Mouse (Mus musculus) limb, embryonic 14.5 days (tissue): Measurements from ENCODE around the gene Akap11. TPM values are rescaled to one million over a fixed set of nuclear protein-coding genes. Genes with fewer than 3 reads are reported as not detected.

ENCODE experiments used
- ATAC-seq: fragments of 200-750 bp; cut with Nextera tagmentation; 2 replicates; pipeline ENCODE4 v1.8.0; 2017; ENCODE audit warnings: low read depth, moderate number of reproducible peaks, moderate TSS enrichment; ENCODE audit not compliant: low FRiP score
- DNase-seq: peaks from one replicate; pipeline ENCODE4 v3.0.0-alpha.2; 2015; ENCODE audit warnings: low spot score
- H3K27ac ChIP-seq: fragments of 300-500 bp; sonication (generic); replicated peaks from 2 replicates; pipeline ENCODE4 v1.5.1; 2014; ENCODE audit warnings: low read depth, mild to moderate bottlenecking, low read length, moderate library complexity, mixed read lengths
- H3K27me3 ChIP-seq: fragments of 300-500 bp; sonication (generic); 2 replicates; pipeline ENCODE4 v1.6.1; 2014; ENCODE audit warnings: low read length, mixed read lengths; ENCODE audit not compliant: control insufficient read depth, insufficient read depth
- H3K36me3 ChIP-seq: fragments of 300-500 bp; sonication (generic); 2 replicates; pipeline ENCODE4 v1.6.1; 2014; ENCODE audit warnings: mild to moderate bottlenecking, low read length, moderate library complexity, mixed read lengths; ENCODE audit not compliant: control insufficient read depth, insufficient read depth
- H3K4me1 ChIP-seq: fragments of 300-500 bp; sonication (generic); 2 replicates; pipeline ENCODE4 v1.6.1; 2014; ENCODE audit warnings: antibody characterized with exemption, low read length, mixed read lengths; ENCODE audit not compliant: control insufficient read depth, insufficient read depth
- H3K4me2 ChIP-seq: fragments of 300-500 bp; sonication (generic); replicated peaks from 2 replicates; pipeline ENCODE4 v1.6.1; 2014; ENCODE audit warnings: low read depth, mild to moderate bottlenecking, low read length, moderate library complexity; ENCODE audit not compliant: severe bottlenecking
- H3K4me3 ChIP-seq: fragments of 300-500 bp; sonication (generic); replicated peaks from 2 replicates; pipeline ENCODE4 v1.5.1; 2014; ENCODE audit warnings: low read length
- H3K9ac ChIP-seq: fragments of 300-500 bp; sonication (generic); 2 replicates; pipeline ENCODE4 v1.6.1; 2014; ENCODE audit warnings: mild to moderate bottlenecking, low read depth, low read length, moderate library complexity; ENCODE audit not compliant: severe bottlenecking
- H3K9me3 ChIP-seq: fragments of 300-500 bp; sonication (generic); 2 replicates; pipeline ENCODE4 v1.6.1; 2016; ENCODE audit warnings: low read length; ENCODE audit not compliant: control insufficient read depth
- POLR2A ChIP-seq: fragments of 200-500 bp; IDR thresholded peaks from 2 replicates; pipeline ENCODE4 v1.8.0; 2012; ENCODE audit warnings: inconsistent platforms, mild to moderate bottlenecking, moderate library complexity, borderline replicate concordance; ENCODE audit not compliant: insufficient read depth, insufficient read length; ENCODE audit errors: extremely low read depth
- WGBS: fragments of 180-500 bp; shearing (Covaris S2); extraction: QIAGEN DNeasy Blood & Tissue Kit; methylation state at CpG from one replicate; pipeline ENCODE4 v1.1.7; 2014; 5-methylcytosine and 5-hydroxymethylcytosine counted together
- polyA plus RNA-seq, 2 experiments: library from polyadenylated mRNA; depleted of rRNA in 1 of 2; stranded (reverse) in 1 of 2; unstranded in 1 of 2; fragments of >200 nt; fragmentation: Nextera tagmentation in 1 of 2; extraction: Ambion mirVana in 1 of 2; gene quantifications; 2 replicates each; pipeline versions ENCODE4 v1.2.1 to v1.2.3; 2012 to 2014

Akap11 gene
- polyA plus RNA-seq, 2 experiments, result 19.1 to 26.9 TPM

GRCm38 (mm10) chr14:78510713-78511112 is 25.9 kb downstream of the Akap11 start:
- Histone ChIP-seq H3K27me3 (no peaks in the 10 kb centered on the region), H3K4me3 (no peak overlapping the region), H3K36me3 (peaks cover 79% of the 10 kb centered on the region), H3K4me2 (no peak overlapping the region), H3K4me1 (no peaks in the 10 kb centered on the region), H3K27ac (no peak overlapping the region), H3K9me3 (no peaks in the 10 kb centered on the region), H3K9ac (no peak overlapping the region)
- 85% methylated on average over 9 of the region's 9 CpGs for WGBS
- no peak for TF ChIP-seq POLR2A
- DNase-seq, result no peak
- no peak for ATAC-seq

- Histone ChIP-seq H3K27ac (no peak overlapping the region), H3K9me3 (no peaks in the 10 kb centered on the region), H3K4me2 (no peak overlapping the region), H3K27me3 (no peaks in the 10 kb centered on the region), H3K4me3 (no peak overlapping the region), H3K9ac (no peak overlapping the region), H3K4me1 (no peaks in the 10 kb centered on the region), H3K36me3 (peaks cover 83% of the 10 kb centered on the region)
- no peak for ATAC-seq
- no peak for TF ChIP-seq POLR2A
- DNase-seq, result no peak
- 92% methylated on average over 6 of the region's 6 CpGs for WGBS
Measured at GRCm38 (mm10) chr14:78509791-78510190, 26.8 kb downstream of the Akap11 start.

DNA sequence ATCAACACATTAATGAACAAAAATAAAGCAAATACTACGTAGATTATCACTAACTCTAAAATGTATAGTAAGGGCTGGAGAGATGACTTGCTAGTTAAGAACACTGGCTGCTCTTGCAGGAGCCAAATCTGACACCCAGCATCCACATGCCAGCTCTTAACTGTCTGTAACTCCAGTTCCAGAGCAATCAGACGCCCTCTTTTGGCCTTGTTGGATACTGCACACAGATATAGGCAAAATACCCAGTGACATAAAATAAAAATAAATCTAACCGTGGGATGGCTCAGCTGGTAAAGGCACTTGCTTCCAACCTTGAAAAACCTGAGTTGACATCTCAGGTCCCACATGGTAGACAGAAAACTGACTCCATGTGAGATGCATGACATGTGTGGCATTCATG is 36.0 kb downstream of the Akap11 start:
- H3K36me3 ChIP-seq, result peaks cover 51% of the 10 kb centered on the region
- no peaks in the 10 kb centered on the region for H3K4me1 ChIP-seq
- H3K9ac ChIP-seq, result no peak overlapping the region
- no peak overlapping the region for H3K27ac ChIP-seq
- no peaks in the 10 kb centered on the region for H3K9me3 ChIP-seq
- no peak for ATAC-seq
- TF ChIP-seq POLR2A, result no peak
- H3K4me2 ChIP-seq, result no peak overlapping the region
- no peak for DNase-seq
- no peaks in the 10 kb centered on the region for H3K27me3 ChIP-seq
- H3K4me3 ChIP-seq, result no peak overlapping the region
- WGBS, result 71% methylated on average over 3 of the region's 3 CpGs

- no peak for TF ChIP-seq POLR2A
- DNase-seq, result no peak
- Histone ChIP-seq H3K4me1 (no peaks in the 10 kb centered on the region), H3K27ac (no peak overlapping the region), H3K27me3 (no peaks in the 10 kb centered on the region), H3K9ac (no peak overlapping the region), H3K4me2 (no peak overlapping the region), H3K9me3 (no peaks in the 10 kb centered on the region), H3K4me3 (no peak overlapping the region), H3K36me3 (peaks cover 54% of the 10 kb centered on the region)
- no peak for ATAC-seq
- 96% methylated on average over 4 of the region's 4 CpGs for WGBS
Measured at GRCm38 (mm10) chr14:78496691-78497090, 39.9 kb downstream of the Akap11 start.

DNA sequence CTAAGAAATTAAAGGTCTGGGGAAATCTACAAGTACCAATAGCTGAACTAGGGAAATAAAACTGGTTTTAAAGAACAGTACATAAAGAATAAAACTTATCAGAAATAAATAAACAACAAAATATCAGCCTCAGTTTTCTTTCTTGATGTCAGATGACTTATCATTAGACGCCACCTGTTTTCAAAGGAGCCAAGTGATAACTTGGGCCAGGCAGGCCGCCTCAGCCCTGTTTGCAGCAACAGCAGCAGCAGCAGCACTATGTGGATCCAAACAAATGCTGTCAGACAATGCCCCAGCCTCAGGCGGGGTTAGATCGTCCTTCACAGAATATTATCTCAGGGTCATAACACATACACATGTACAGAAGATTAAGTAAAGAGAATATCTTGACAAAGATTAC is 41.4 kb downstream of the Akap11 start:
- no peaks in the 10 kb centered on the region for H3K4me1 ChIP-seq
- no peaks in the 10 kb centered on the region for H3K9me3 ChIP-seq
- H3K9ac ChIP-seq, result no peak overlapping the region
- no peak for TF ChIP-seq POLR2A
- ATAC-seq (no peak), DNase-seq (no peak)
- no peak overlapping the region for H3K4me2 ChIP-seq
- H3K27me3 ChIP-seq, result no peaks in the 10 kb centered on the region
- WGBS, result 89% methylated on average over 4 of the region's 4 CpGs
- no peak overlapping the region for H3K4me3 ChIP-seq
- H3K27ac ChIP-seq, result no peak overlapping the region
- peaks cover 51% of the 10 kb centered on the region for H3K36me3 ChIP-seq

DNA sequence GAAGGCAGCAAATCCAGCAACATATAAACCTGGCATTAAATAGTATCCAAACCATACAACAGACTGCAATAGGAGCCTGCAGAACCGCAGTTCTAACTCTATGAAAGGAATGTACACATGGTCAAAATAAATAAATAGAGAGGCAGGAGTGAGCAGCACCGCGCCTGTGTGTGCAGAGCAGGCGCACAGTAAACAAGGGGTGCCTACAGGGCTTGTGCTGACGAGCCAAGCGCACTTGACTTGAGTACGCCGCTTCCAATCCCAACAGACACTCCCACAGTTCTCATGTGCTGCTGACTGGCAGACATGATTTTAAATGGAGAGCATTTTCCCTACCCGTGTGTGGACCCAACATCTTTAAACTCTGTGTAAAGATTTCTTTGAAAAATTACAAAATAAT is 44.0 kb downstream of the Akap11 start:
- Histone ChIP-seq H3K4me3 (no peak overlapping the region), H3K4me2 (no peak overlapping the region), H3K4me1 (no peaks in the 10 kb centered on the region), H3K36me3 (peaks cover 41% of the 10 kb centered on the region), H3K27me3 (no peaks in the 10 kb centered on the region), H3K9me3 (no peaks in the 10 kb centered on the region), H3K9ac (no peak overlapping the region), H3K27ac (no peak overlapping the region)
- DNase-seq (no peak), ATAC-seq (no peak)
- no peak for TF ChIP-seq POLR2A
- WGBS, result 88% methylated on average over 9 of the region's 9 CpGs
